Mouse (Mus musculus) adrenal gland, postnatal 14 days (tissue): ENCODE results near the gene 2310007B03Rik. TPM values are rescaled to one million over a fixed set of nuclear protein-coding genes. Genes with fewer than 3 reads are reported as not detected.
"Not testable (repeated sequence)": the region's sequence is repeated elsewhere in the genome, so short reads cannot be mapped to it uniquely, and the experiment has no call there.

ENCODE experiments used
- DNase-seq: peaks from one replicate; pipeline ENCODE4 v3.0.0; 2021; ENCODE audit warnings: mixed read lengths
- long read RNA-seq, 2 experiments: library from polyadenylated mRNA; stranded (forward); transcript quantifications; one replicate each; pipeline ENCODE4 v2.0.0; 2021
- total RNA-seq: library from RNA; stranded (reverse); gene quantifications from 2 replicates; pipeline ENCODE4 v1.2.3, GENCODE M21; 2021

Gene 2310007B03Rik
- total RNA-seq: not detected in 2 replicates
- long read RNA-seq, experiment 1: 0 reads
- long read RNA-seq, experiment 2: 0 reads

GRCm38 (mm10) chr1:93160501-93161133 lies at the start of gene 2310007B03Rik:
Gene 2310007B03Rik, minus strand, starts transcription at chr1:93160948.
- no peak for DNase-seq

- DNase-seq: peak; percentile 87
These were observed 49.5 kb upstream of the 2310007B03Rik start for GRCm38 (mm10) chr1:93210213-93210641.

GRCm38 (mm10) chr1:93207536-93208064 lies 46.9 kb upstream of the 2310007B03Rik start:
- peak; percentile 59 for DNase-seq

- DNase-seq: no peak
These were observed 45.7 kb upstream of the 2310007B03Rik start for GRCm38 (mm10) chr1:93206277-93206970.

GRCm38 (mm10) chr1:93197916-93198315 lies 37.2 kb upstream of the 2310007B03Rik start:
- DNase-seq: no peak

GRCm38 (mm10) chr1:93197454-93197853 lies 36.7 kb upstream of the 2310007B03Rik start:
- not testable (repeated sequence) for DNase-seq

GRCm38 (mm10) chr1:93194961-93195360 lies 34.2 kb upstream of the 2310007B03Rik start:
- no peak for DNase-seq

- no peak for DNase-seq
These were observed 30.1 kb upstream of the 2310007B03Rik start for GRCm38 (mm10) chr1:93190726-93191305.

GRCm38 (mm10) chr1:93184071-93184828 lies 23.5 kb upstream of the 2310007B03Rik start:
- no peak for DNase-seq

GRCm38 (mm10) chr1:93182281-93182680 lies 21.5 kb upstream of the 2310007B03Rik start:
- DNase-seq: no peak

GRCm38 (mm10) chr1:93176525-93177332 lies 16.0 kb upstream of the 2310007B03Rik start:
- DNase-seq: peak; percentile 73

GRCm38 (mm10) chr1:93175849-93176248 lies 15.1 kb upstream of the 2310007B03Rik start:
- DNase-seq: no peak

- DNase-seq: peak; percentile 86
These were observed 13.7 kb upstream of the 2310007B03Rik start for GRCm38 (mm10) chr1:93174399-93174798.

GRCm38 (mm10) chr1:93173665-93174064 lies 12.9 kb upstream of the 2310007B03Rik start:
- DNase-seq: no peak

GRCm38 (mm10) chr1:93168295-93168775 lies 7.6 kb upstream of the 2310007B03Rik start, which contains the start of gene Crocc2:
Gene Crocc2, plus strand, starts transcription at chr1:93168725.
- no peak for DNase-seq

- no peak for DNase-seq
These were observed 5.8 kb upstream of the 2310007B03Rik start for GRCm38 (mm10) chr1:93166346-93167079.

- DNase-seq: no peak
These were observed 4.7 kb upstream of the 2310007B03Rik start for GRCm38 (mm10) chr1:93165447-93165846.

- DNase-seq: no peak
These were observed 1.8 kb upstream of the 2310007B03Rik start for GRCm38 (mm10) chr1:93162588-93162987.

GRCm38 (mm10) chr1:93161921-93162320 lies 1.2 kb upstream of the 2310007B03Rik start:
- no peak for DNase-seq

- no peak for DNase-seq
These were observed 602 bp upstream of the 2310007B03Rik start for GRCm38 (mm10) chr1:93161350-93161749.
